Mouse (Mus musculus) midbrain, postnatal 0 days (tissue): ENCODE data around the gene Klhl32. TPM values are rescaled to one million over a fixed set of nuclear protein-coding genes. Genes with fewer than 3 reads are reported as not detected.

Source experiments
- ATAC-seq: fragments of 200-750 bp; cut with Nextera tagmentation; 2 replicates; pipeline ENCODE4 v1.8.0; 2017; ENCODE audit warnings: moderate number of reproducible peaks, mild to moderate bottlenecking, moderate TSS enrichment, moderate library complexity; ENCODE audit not compliant: low FRiP score
- DNase-seq: peaks from one replicate; pipeline ENCODE4 v3.0.0-alpha.2; 2015; ENCODE audit warnings: low spot score
- H3K27ac ChIP-seq: fragments of 300-500 bp; sonication (generic); 2 replicates; pipeline ENCODE4 v1.5.1; 2014; ENCODE audit warnings: low read depth, mild to moderate bottlenecking, low read length, mixed read lengths
- H3K27me3 ChIP-seq: fragments of 300-500 bp; sonication (generic); 2 replicates; pipeline ENCODE4 v1.6.1; 2014; ENCODE audit warnings: low read length, control low read depth, mixed read lengths; ENCODE audit not compliant: insufficient read depth
- H3K36me3 ChIP-seq: fragments of 300-500 bp; sonication (generic); 2 replicates; pipeline ENCODE4 v1.6.1; 2014; ENCODE audit warnings: low read length, control low read depth, mixed read lengths; ENCODE audit not compliant: insufficient read depth
- H3K4me1 ChIP-seq: fragments of 300-500 bp; sonication (generic); 2 replicates; pipeline ENCODE4 v1.6.1; 2014; ENCODE audit warnings: mild to moderate bottlenecking, control low read depth, antibody characterized with exemption, low read length, mixed read lengths; ENCODE audit not compliant: insufficient read depth
- H3K4me2 ChIP-seq: fragments of 300-500 bp; sonication (generic); 2 replicates; pipeline ENCODE4 v1.6.1; 2014; ENCODE audit warnings: low read depth, mild to moderate bottlenecking, low read length, mixed read lengths; ENCODE audit not compliant: poor library complexity, severe bottlenecking
- H3K4me3 ChIP-seq: fragments of 300-500 bp; sonication (generic); 2 replicates; pipeline ENCODE4 v1.5.1; 2014; ENCODE audit warnings: low read depth, mild to moderate bottlenecking, low read length, moderate library complexity
- H3K9ac ChIP-seq: fragments of 300-500 bp; sonication (generic); replicated peaks from 2 replicates; pipeline ENCODE4 v1.6.1; 2014; ENCODE audit warnings: mild to moderate bottlenecking, low read length, moderate library complexity, mixed read lengths; ENCODE audit not compliant: poor library complexity, severe bottlenecking
- H3K9me3 ChIP-seq: fragments of 300-500 bp; sonication (generic); 2 replicates; pipeline ENCODE4 v1.6.1; 2016; ENCODE audit warnings: low read length, control low read depth
- CTCF ChIP-seq: IDR thresholded peaks from 2 replicates; pipeline ENCODE4 v1.5.1; 2016; ENCODE audit warnings: antibody characterized with exemption, mild to moderate bottlenecking
- WGBS: fragments of 180-500 bp; shearing (Covaris S2); extraction: QIAGEN DNeasy Blood & Tissue Kit; methylation state at CpG from one replicate; pipeline ENCODE4 v1.1.7; 2014; 5-methylcytosine and 5-hydroxymethylcytosine counted together
- polyA plus RNA-seq: library from polyadenylated mRNA; unstranded; fragments of >200 nt; fragmentation: Nextera tagmentation; extraction: Ambion mirVana; gene quantifications from 2 replicates; pipeline ENCODE4 v1.2.1, GENCODE M21; 2015
- total RNA-seq: library from RNA; depleted of rRNA; stranded (reverse); fragments of >200 nt; gene quantifications from 2 replicates; pipeline ENCODE4 v1.2.3, GENCODE M21; 2014

Klhl32 gene
- total and polyA plus RNA-seq, 2 experiments from 2014 or later = 34.0 to 36.5 TPM

GRCm38 (mm10) chr4:24801343-24801742 is 49.6 kb downstream of the Klhl32 start:
- no peak for ATAC-seq
- Histone ChIP-seq H3K4me1 (no peaks in the 10 kb centered on the region), H3K27me3 (no peaks in the 10 kb centered on the region), H3K9ac (no peak overlapping the region), H3K27ac (no peak overlapping the region), H3K9me3 (no peaks in the 10 kb centered on the region), H3K4me2 (no peak overlapping the region), H3K4me3 (no peak overlapping the region), H3K36me3 (no peaks in the 10 kb centered on the region)
- no peak for TF ChIP-seq CTCF
- 55% methylated on average over 2 of the region's 2 CpGs for WGBS
- DNase-seq = no peak

- Histone ChIP-seq H3K4me3 (no peak overlapping the region), H3K9ac (no peak overlapping the region), H3K36me3 (no peaks in the 10 kb centered on the region), H3K4me1 (no peaks in the 10 kb centered on the region), H3K4me2 (no peak overlapping the region), H3K9me3 (no peaks in the 10 kb centered on the region), H3K27me3 (no peaks in the 10 kb centered on the region), H3K27ac (no peak overlapping the region)
- DNase-seq (no peak), ATAC-seq (peak; percentile 15; the same call in 1 of the 2 replicates)
- no peak for TF ChIP-seq CTCF
- 91% methylated on average over 9 of the region's 9 CpGs for WGBS
Observed at GRCm38 (mm10) chr4:24800345-24800936, 50.5 kb downstream of the Klhl32 start.

- H3K4me3 ChIP-seq = no peak overlapping the region
- no peaks in the 10 kb centered on the region for H3K27me3 ChIP-seq
- H3K4me2 ChIP-seq = no peak overlapping the region
- no peak overlapping the region for H3K27ac ChIP-seq
- no peak overlapping the region for H3K9ac ChIP-seq
- no peaks in the 10 kb centered on the region for H3K4me1 ChIP-seq
- no peaks in the 10 kb centered on the region for H3K9me3 ChIP-seq
- 76% methylated on average over 6 of the region's 6 CpGs for WGBS
- no peaks in the 10 kb centered on the region for H3K36me3 ChIP-seq
- TF ChIP-seq CTCF = no peak
- ATAC-seq = no peak
- no peak for DNase-seq
Observed at GRCm38 (mm10) chr4:24799037-24799436, 51.9 kb downstream of the Klhl32 start.

GRCm38 (mm10) chr4:24797868-24798267 is 53.1 kb downstream of the Klhl32 start:
- Histone ChIP-seq H3K36me3 (no peaks in the 10 kb centered on the region), H3K9ac (no peak overlapping the region), H3K27me3 (no peaks in the 10 kb centered on the region), H3K4me3 (no peak overlapping the region), H3K4me1 (no peaks in the 10 kb centered on the region), H3K27ac (no peak overlapping the region), H3K4me2 (no peak overlapping the region), H3K9me3 (no peaks in the 10 kb centered on the region)
- ATAC-seq = no peak
- TF ChIP-seq CTCF = no peak
- WGBS = 74% methylated on average over 3 of the region's 3 CpGs
- no peak for DNase-seq

GRCm38 (mm10) chr4:24797280-24797679 is 53.6 kb downstream of the Klhl32 start:
- Histone ChIP-seq H3K4me1 (no peaks in the 10 kb centered on the region), H3K9me3 (no peaks in the 10 kb centered on the region), H3K4me2 (no peak overlapping the region), H3K9ac (no peak overlapping the region), H3K4me3 (no peak overlapping the region), H3K27me3 (no peaks in the 10 kb centered on the region), H3K27ac (no peak overlapping the region), H3K36me3 (no peaks in the 10 kb centered on the region)
- no peak for ATAC-seq
- WGBS = 89% methylated on average over 5 of the region's 5 CpGs
- no peak for TF ChIP-seq CTCF
- no peak for DNase-seq

- no peaks in the 10 kb centered on the region for H3K9me3 ChIP-seq
- no peak overlapping the region for H3K9ac ChIP-seq
- no peak for TF ChIP-seq CTCF
- H3K4me3 ChIP-seq = no peak overlapping the region
- no peak overlapping the region for H3K4me2 ChIP-seq
- DNase-seq (peak; percentile 65), ATAC-seq (peak; percentile 66)
- H3K36me3 ChIP-seq = no peaks in the 10 kb centered on the region
- no peaks in the 10 kb centered on the region for H3K27me3 ChIP-seq
- WGBS = 61% methylated on average over 1 of the region's 1 CpGs
- H3K4me1 ChIP-seq = no peaks in the 10 kb centered on the region
- no peak overlapping the region for H3K27ac ChIP-seq
Observed at GRCm38 (mm10) chr4:24796229-24796628, 54.7 kb downstream of the Klhl32 start.
